Mouse (Mus musculus) left cerebral cortex, postnatal 10 days (tissue): Measurements from ENCODE around the gene Rnh1. TPM values are rescaled to one million over a fixed set of nuclear protein-coding genes. Genes with fewer than 3 reads are reported as not detected.

Experiments
- DNase-seq, 2 experiments: peaks; one replicate each; pipeline ENCODE4 v3.0.0; 2021 to 2022; ENCODE audit warnings: low spot score in 2 of 2, mixed read lengths in 1 of 2; ENCODE audit errors: extremely low spot score in 1 of 2
- intact Hi-C: fragments of 180-260 bp; cut with DNase I; formaldehyde crosslinking; loops from one replicate; pipeline ENCODE4 v1.15.1; 2025
- total RNA-seq, 2 experiments: library from RNA; stranded (reverse); gene quantifications; 2 replicates each; pipeline ENCODE4 v1.2.3; 2021

Rnh1 gene
- total RNA-seq, 2 experiments from 2014 or later = 20.8 TPM

GRCm38 (mm10) chr7:141173323-141173850 lies 730 bp upstream of the Rnh1 start:
- no peak for DNase-seq
- intact Hi-C loops = loop anchor here (5.0 kb wide), 2 partner anchors 41 to 111 kb away; partner anchors contain the start of gene B4galnt4

GRCm38 (mm10) chr7:141169866-141170265 lies 2.8 kb downstream of the Rnh1 start:
- intact Hi-C loops = loop anchor here (5.0 kb wide), 2 partner anchors 38 to 108 kb away; partner anchors contain the start of gene B4galnt4
- no peak for DNase-seq

- intact Hi-C loops = no loop called here
- no peak for DNase-seq
Measured at GRCm38 (mm10) chr7:141169300-141169699, 3.4 kb downstream of the Rnh1 start.

GRCm38 (mm10) chr7:141168518-141168953 lies 4.1 kb downstream of the Rnh1 start:
- DNase-seq = peak in 1 of 2 experiments; percentile 59
- intact Hi-C loops = no loop called here

- no peak for DNase-seq
- intact Hi-C loops = no loop called here
Measured at GRCm38 (mm10) chr7:141167901-141168517, 4.6 kb downstream of the Rnh1 start.

GRCm38 (mm10) chr7:141164850-141165249 lies 7.8 kb downstream of the Rnh1 start:
- intact Hi-C loops = no loop called here

GRCm38 (mm10) chr7:141164397-141164796 lies 8.3 kb downstream of the Rnh1 start:
- intact Hi-C loops = no loop called here

More at GRCm38 (mm10) chr7:141164850-141165249, 7.8 kb downstream of the Rnh1 start:
- DNase-seq = no peak

GRCm38 (mm10) chr7:141155362-141155761 lies 17.3 kb downstream of the Rnh1 start:
- intact Hi-C loops = no loop called here
- DNase-seq = no peak

More at GRCm38 (mm10) chr7:141164397-141164796, 8.3 kb downstream of the Rnh1 start:
- DNase-seq = no peak

GRCm38 (mm10) chr7:141148639-141149038 lies 24.0 kb downstream of the Rnh1 start:
- DNase-seq = no peak
- intact Hi-C loops = no loop called here

- intact Hi-C loops = no loop called here
- DNase-seq = no peak
Measured at GRCm38 (mm10) chr7:141147044-141147443, 25.6 kb downstream of the Rnh1 start.

- DNase-seq = no peak
- intact Hi-C loops = no loop called here
Measured at GRCm38 (mm10) chr7:141146043-141146595, 26.5 kb downstream of the Rnh1 start.

GRCm38 (mm10) chr7:141145403-141145802 lies 27.3 kb downstream of the Rnh1 start:
- intact Hi-C loops = no loop called here
- no peak for DNase-seq

GRCm38 (mm10) chr7:141144650-141145049 lies 28.0 kb downstream of the Rnh1 start:
- intact Hi-C loops = no loop called here
- no peak for DNase-seq

GRCm38 (mm10) chr7:141143861-141144260 lies 28.8 kb downstream of the Rnh1 start:
- intact Hi-C loops = no loop called here
- DNase-seq = no peak

GRCm38 (mm10) chr7:141143112-141143511 lies 29.5 kb downstream of the Rnh1 start:
- peak in 1 of 2 experiments; percentile 60 for DNase-seq
- intact Hi-C loops = no loop called here

- DNase-seq = no peak
- intact Hi-C loops = no loop called here
Measured at GRCm38 (mm10) chr7:141141326-141141725, 31.3 kb downstream of the Rnh1 start.

GRCm38 (mm10) chr7:141131904-141132755 lies 40.5 kb downstream of the Rnh1 start:
- intact Hi-C loops = loop anchor here (5.0 kb wide), 1 partner anchor 40 kb away; the partner anchor contains the start of gene Rnh1
- DNase-seq = no peak

GRCm38 (mm10) chr7:141131024-141131820 lies 41.4 kb downstream of the Rnh1 start:
- DNase-seq = peak; percentile 87 to 94
- intact Hi-C loops = loop anchor here (5.0 kb wide), 1 partner anchor 41 kb away; the partner anchor contains the start of gene Rnh1

- no peak for DNase-seq
- intact Hi-C loops = no loop called here
Measured at GRCm38 (mm10) chr7:141123517-141123856, 49.2 kb downstream of the Rnh1 start.
